Mouse (Mus musculus): ENCODE results near the gene Efcab9.
"Not testable (repeated sequence)": the region's sequence is repeated elsewhere in the genome, so short reads cannot be mapped to it uniquely, and the experiment has no call there.

Efcab9 gene

DNA sequence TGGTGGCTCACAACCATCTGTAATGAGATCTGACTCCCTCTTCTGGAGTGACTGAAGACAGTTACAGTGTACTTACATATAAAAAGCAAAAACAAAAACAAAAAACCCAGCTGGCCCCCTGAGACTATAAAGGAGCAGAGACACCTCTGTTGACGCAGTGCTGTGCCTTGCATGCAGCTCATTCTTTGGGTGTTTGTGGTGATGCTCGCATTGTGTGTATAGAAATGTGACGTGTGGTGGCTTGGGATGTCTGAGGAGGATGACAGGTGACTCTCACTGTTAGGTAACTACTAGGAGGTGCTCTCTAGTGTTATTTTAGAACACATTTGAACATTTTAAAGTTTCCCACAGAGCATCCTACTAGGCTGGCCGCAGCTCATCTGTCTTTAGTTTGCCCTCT is 3.8 kb upstream of the Efcab9 start:
- no peak for DNase-seq

DNA sequence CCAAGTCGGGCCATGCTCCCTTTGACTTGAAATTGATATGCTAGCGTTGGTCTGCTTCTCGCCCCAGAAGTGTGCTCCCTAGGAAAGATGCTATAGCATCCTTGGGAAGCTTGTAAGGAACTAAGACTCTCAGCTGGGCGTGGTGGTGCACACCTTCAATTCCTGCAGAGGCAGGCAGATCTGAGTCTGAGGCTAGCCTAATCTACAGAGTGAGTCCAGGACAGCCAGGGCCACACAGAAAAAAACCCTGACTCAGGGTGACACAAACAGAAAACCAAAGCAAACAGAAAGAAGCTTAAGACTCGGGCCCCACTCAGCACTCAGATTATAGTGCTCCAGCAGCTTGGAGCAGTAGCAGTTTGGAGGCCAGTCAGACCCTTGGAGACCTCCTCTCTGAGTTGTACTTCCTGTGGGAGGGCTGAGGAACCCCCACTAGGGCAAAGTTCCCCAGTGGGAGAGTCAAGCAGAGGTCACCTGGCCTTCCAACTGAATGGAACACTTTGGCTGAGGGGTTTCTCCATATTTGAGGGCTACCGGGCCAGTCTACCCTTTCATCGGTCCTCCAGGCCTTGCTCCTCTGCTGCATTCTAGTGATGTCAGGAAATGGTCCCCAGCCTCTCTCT is 2.7 kb upstream of the Efcab9 start:
- DNase-seq, result no peak

DNA sequence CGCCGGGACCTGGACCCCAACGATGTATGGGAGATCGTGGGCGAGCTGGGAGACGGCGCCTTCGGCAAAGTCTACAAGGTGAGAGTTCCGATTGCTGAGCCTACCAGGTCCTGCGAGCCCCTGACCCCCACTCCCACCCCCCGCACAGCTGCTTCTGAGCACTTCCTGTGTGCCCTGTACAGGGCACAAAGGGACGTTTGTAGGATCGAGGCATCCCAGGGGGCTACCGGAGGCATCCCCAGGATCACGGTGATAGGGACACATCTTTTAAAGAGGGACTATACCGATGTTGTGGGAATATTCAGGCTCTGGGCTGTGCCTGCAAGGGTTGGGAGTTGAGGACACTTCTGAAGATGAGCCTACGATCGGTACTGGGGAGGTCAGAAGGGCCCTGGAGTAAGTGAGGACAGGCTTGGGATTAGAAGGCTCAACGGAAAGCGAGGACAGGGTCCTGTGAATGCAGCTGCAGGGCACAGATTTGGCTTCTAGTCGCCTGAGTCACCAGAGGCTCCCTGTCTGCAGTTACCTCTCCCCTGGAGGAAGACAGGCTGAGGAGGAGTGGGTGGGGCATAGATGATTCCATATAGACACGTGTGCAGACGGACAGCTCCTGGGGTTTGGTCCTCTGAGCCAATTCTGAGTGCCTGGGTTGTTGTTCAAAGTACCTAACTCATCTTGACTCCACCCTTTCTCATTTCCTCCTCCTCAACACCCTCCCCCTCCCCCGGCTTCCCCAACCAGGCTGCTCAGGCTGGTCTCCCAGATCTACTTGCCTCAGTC is 1.8 kb upstream of the Efcab9 start:
- peak; percentile 45 for DNase-seq

DNA sequence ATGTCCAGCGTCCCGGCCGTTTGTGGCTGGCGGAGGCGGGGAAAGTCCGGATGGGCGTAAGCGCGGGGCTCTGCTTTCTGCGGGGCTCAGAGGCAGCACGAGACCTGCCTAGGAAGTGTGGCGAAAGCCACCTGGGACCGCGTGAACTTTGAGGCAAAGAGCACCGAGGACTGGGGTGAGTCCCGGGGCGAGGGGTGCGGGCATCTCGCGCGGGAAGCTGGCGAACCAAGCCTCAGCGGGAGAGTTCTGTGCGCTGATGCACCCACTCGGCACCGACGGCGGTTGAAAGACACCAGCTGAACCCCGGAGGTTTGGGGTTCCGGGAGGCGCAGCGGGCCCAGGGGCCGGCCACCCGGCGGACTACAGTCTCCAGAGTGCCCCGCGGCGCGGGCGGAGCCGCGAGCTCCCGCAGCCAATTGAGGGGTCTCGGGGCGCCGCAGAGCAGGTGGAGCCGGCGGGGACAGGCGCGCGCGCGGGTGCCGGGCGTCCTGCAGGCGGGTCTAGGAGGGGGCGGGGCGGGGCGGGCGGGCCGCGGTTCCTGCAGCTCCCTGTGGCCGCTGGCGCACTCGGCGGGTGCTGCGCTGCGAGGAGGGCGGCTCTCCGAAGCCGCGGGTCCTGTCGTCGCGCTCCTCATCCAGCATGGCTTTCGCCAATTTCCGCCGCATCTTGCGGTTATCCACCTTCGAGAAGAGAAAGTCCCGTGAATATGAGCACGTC is 1.0 kb upstream of the Efcab9 start, which contains the start of gene Stk10:
Stk10 (plus strand) TSS at position 541 of the 717 bp plus-strand sequence.
- peak; percentile 93 for DNase-seq

DNA sequence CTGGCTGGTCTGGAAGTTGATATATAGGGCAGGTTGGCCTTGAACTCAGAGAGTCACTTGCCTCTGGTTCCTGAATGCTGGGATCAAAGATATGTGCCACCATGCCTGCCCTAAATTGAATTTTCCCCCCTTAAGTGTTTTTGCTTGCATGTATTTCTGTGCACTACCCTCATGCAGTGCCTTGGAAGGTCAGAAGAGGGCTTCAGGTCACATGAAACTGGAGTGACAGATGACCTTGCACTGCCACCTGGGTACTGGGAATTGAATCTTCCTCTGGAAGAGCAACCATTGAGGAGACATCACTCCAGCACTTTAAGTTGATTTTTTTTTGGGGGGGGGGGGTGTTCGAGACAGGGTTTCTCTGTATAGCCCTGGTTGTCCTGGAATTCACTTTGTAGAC is 1.7 kb downstream of the Efcab9 start:
- no peak for DNase-seq

DNA sequence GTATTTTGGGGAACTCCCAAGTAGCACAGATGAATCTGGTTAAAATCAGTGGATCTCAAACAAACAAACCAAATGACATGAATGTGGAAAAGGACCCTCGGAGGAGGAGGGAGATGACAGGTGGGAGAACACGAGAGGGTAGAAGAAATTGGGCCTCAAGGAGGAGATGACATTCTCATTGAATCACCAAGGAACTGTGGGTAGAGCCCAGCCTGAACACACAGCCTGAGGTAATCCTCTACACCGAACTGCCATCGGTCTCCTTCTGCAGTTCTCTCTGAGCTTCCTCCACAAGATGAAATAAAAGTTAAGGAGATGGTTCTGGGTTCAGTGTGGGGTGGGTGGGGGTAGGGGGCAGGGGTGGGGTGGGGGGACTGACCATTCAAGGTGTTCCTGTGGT is 4.9 kb downstream of the Efcab9 start:
- DNase-seq, result no peak

DNA sequence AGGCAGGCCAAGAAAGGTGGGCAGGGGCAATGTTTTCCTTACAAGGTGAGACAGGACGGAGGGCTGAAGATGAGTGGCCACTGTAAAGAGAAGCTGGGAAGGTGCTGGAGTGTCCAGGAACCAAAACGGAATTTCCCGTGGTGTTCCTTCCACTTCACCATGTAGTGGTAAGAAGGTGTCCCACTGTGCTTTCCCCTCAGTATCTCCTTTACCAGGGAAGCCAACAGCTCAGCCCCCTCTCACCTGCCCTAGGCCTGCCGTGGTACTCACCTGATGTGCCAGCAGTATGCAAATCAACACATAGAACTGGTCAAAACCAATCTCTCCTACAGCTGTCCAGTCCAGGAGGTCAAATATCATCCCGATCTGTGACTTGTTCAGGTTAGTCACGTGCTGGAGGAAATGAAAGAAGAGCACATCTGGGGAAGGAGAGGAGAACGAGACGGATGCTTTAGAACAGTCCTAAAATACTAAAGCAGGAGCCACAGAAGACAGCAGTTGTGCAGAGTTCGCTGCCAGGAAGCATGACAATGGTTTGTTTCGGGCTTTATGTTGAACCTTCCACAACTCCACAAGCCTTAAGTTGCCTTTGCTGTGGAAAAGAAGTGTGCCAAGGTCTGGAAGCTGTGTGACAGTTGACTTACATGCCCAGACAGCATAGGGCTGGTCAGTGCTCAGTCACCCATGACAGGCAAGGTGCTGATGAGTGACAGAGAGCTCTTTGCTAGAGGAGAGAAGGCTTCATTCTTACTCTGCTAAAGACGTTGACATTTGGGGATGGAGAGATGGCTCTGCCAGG is 7.6 kb downstream of the Efcab9 start:
- no peak for DNase-seq

DNA sequence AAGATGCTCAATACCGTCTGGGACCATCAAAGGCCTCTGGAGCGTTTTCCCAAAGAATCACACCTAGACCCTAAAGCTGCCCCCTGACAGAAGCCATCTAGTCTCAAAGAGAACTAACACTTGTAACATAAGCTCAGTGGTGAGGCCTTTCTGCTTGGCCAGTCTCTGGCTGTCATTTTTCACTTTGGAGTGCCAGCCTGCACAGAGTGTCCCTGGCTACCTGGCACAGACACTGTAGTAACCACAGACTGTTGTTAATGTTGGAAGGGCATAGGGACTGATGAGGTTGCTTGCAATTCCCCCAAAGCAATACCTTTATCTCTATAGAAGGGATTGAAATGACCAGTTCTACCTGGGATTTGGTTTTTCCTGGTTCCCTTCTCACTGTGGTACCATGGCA is 10.6 kb downstream of the Efcab9 start:
- no peak for DNase-seq

DNA sequence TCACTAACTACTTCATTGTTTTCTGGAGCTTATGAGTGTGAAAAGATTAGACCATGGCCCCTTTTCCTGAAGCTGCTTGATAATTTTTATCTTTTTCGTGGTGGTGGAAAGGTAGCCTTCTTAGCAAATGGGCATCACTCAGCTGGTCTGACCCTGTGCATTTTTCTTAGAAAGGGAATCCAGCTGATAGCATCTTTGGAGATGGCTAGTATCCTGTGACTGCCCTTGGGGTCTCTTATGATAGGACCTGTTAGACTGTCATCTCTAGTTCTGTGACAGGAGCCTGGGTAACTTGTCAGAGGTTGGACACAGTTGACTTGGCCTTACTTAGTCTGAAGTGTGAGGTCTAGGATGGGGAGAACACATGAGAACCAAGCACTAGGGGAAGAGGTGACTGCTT is 12.5 kb downstream of the Efcab9 start:
- DNase-seq, result no peak

DNA sequence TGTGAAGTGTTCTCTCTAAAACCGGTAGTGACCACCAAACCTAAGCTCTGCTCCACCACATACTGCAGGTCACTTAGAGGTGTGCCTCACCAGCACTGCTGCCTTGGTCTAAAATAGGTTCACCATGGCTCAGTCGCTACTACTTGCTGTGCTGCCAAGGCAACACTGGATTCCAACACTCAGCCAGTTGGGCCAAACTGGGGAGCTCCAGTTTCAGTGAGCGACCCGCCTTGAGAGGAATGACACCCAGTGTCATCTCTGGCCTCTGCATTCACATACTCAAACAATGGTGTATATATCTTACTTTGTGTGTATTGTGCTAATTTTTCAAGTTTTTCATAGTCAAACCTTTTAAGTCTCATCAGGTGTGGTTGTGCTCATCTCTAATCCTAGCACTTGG is 13.1 kb downstream of the Efcab9 start:
- DNase-seq, result no peak

DNA sequence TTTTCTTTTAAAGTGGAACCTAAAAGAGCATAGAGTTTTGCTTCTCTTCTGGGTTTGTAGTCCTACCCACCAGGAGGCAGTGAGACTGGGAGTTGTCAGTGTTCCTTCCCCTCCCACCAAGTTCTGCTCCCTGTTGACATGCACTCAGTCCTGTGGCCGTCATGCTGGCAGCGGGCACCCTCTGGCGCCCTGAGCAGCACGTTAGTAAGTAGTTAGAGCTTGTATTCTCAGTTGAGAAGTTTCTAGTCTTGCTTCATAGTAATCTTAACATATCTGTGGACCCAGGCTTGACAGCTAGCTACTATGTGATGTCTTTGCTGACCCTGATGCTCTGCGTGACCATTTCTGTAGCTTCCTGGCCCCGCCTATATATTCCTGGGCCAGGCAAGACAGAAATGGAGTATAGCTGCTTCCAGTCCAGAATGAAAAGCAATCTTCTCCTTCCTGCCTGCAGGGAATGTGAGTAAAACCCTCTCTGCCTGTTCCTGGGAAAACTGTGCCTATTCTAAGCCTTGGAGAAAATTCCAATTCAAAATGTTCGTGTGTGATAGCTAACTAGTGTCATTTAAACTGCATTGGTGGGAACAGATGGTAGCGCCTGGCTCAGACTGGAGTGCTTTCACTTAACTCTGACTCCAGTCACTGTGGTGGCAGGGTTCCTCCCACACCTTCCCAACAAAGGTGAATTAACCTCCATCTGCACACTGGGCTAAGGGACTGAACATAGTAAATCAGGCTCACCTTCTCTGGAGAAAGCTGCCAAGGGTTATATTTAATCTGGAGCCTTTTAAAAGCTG is 14.8 kb downstream of the Efcab9 start:
- peak; percentile 53 for DNase-seq

DNA sequence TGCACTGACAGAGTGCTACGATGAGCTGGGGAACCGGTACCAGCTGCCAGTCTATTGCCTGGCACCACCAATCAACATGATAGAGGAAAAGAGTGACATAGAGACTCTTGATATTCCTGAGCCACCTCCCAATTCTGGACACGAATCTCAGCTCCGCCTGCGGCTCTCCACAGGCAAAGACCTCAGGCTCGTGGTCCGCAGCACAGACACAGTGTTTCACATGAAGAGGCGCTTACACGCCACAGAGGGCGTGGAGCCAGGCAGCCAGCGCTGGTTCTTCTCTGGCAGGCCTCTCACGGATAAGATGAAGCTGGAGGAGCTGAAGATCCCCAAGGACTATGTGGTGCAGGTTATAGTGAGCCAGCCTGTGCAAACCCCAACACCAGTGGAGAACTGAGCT is 15.8 kb downstream of the Efcab9 start:
- no peak for DNase-seq

DNA sequence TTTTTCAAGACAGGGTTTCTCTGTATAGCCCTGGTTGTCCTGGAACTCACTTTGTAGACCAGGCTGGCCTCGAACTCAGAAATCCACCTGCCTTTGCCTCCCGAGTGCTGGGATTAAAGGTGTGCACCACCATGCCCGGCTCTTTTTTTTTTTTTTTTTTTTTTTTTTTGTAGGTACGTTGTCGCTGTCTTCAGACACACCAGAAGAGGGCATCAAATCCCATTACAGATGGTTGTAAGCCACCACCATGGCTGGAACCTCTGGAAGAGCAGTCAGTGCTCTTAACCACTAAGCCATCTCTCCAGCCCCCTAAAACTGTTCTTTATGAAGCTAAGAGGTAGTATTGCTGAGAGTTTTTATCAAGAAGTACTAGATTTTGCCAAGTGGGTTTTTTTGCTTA is 17.0 kb downstream of the Efcab9 start:
- DNase-seq, result not testable (repeated sequence)

DNA sequence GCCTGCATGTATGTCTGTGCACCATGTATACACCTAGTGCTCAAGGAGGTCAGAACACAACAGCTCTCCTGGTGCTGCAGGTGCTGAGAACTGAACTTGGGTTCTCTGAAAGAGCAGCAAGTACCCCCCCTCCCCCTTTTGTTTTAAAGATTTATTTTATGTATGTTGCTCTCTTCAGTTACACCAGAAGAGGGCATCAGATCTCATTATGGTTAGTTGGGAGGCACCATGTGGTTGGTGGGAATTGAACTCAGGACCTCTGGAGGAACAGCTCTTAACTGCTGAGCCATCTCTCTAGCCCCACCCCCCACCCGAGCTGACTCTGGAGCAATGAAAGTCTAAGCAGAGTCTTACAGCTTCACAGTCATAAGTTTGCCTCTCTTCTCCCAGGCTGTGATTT is 21.0 kb downstream of the Efcab9 start:
- no peak for DNase-seq

DNA sequence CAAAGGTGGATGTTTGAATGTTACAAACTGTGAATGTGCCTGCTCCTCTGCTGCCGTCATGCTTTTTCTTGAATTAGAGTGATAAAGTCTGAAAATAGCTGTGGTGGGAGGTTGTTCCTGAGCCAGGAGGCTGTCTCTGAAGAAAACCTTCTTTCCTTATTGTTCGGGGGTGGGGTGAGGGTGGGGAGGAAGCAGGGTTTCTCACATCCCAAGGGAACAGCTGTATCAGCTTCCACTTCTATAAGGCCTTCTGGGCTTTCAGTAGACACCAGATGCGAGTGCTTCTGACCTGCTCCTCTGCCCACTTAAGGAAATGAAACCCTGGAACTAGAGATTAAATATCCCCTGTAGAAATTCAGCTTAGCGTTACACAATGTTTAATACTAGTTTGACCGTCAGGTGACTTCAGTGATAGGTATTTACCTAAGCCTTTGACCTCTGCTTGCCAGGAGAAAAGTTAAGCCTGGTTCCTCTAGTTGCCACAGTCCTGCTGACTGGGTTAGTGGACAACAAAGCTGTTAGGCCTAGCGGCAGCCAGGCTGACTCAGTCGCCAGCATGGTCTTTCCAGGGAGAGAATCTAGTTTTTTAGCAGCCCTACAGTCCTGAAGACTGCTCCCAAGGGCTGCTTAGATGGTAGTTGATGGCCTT is 26.7 kb downstream of the Efcab9 start:
- no peak for DNase-seq

DNA sequence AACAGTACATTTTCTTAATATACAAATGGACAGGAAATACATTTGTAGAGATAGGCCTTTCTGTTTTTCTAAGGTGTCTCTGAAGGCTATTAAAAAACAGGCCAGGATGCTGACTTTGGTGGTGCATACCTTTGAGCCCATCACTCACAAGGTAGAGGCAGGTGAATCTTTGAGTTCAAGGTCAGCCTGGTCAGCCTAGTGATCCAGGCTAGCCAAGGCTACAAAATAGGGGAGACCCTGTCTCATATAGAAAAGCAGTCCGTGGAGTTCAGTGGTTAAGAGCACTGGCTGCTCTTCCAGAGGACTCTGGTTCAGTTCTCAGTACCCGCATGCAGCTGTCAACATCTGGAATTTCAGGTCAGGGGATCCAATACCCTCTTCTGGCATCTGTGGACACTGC is 28.2 kb downstream of the Efcab9 start:
- no peak for DNase-seq

DNA sequence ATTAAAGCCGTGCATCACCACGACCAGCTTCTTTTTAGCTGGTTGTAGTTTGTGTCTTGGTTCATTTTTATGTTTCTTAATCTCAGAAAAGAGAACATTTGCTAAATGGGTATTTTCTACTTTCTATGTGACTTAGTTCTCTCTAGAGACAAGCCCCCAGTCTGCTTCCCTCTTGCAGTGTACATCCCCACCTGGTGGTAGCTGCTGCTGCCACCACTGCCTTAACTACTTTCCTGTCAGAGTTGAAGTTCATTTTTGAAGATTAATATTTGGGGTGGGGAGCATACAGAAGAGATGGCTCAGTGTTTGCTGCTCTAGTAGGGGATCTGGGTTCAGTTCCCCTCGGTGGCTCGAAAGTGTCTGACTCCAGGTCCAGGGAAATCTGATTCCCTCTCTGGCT is 31.9 kb downstream of the Efcab9 start:
- DNase-seq, result no peak

DNA sequence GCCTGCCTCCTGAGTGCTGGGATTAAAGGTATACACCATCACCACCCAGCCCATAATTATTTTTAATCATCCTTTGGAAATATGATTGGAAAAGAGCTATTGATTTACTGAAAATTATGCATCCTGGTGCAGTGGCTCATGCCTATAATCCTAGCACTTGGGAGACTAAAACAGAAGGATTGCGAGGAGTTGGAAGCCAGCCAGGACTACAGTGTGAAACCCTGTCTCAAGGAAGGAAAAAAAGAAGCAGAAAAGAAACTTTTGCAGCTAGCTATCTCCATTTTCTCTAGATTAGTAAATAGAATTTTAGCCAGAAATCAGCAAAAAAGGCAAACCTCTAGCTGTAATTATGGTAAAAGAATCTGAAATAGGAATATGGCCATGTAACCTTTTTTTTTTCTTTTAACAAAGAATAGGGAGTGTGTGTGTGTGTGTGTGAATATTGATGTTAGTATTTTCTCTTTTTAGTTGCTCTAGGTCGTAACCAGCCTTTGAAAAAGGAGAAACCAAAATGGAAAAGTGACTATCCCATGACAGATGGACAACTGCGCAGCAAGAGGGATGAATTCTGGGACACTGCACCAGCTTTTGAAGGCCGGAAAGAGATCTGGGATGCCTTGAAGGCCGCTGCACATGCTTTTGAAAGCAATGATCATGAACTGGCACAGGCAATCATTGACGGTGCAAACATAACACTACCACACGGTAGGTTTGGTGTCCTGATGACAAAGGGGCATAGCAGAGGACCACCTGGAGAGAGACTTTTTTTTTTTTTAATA is 32.9 kb downstream of the Efcab9 start:
- DNase-seq, result peak; percentile 36

DNA sequence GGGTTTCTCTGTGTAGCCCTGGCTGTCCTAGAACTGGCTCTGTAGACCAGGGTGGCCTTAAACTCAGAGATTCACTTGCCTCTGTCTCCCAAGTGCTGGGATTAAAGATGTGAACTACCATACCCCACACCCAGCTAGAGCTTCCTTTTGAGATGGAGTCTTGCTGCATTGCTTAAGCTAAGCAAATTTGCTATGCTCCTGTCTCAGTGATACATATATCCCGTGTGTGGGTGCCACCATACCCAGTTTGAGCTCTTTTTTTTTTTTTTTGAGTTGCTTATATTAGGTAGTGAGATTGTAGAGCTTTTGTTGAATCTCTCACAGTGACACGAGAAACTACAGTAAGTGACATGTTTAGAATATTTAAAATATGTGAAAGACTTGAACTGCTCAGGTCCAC is 36.6 kb downstream of the Efcab9 start:
- no peak for DNase-seq

DNA sequence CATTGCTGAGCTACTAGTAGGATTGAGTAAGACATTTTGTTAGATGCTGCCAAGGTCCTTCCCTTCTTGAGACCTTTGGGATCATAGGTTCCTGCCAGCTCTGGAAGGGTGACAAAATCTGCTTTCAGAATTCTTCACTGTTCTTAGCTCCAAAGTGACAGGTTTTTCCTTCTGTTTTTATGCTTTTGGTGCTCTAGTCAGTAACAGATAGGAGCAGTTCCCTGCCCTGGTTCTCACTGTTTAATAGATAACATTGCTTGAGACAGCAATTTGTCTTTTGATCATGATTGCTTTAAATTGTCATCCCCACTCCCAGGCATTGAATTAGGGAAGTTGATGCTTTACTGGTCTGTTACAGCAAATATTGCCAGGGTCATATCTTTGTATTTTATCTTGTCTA is 38.6 kb downstream of the Efcab9 start:
- DNase-seq, result no peak

DNA sequence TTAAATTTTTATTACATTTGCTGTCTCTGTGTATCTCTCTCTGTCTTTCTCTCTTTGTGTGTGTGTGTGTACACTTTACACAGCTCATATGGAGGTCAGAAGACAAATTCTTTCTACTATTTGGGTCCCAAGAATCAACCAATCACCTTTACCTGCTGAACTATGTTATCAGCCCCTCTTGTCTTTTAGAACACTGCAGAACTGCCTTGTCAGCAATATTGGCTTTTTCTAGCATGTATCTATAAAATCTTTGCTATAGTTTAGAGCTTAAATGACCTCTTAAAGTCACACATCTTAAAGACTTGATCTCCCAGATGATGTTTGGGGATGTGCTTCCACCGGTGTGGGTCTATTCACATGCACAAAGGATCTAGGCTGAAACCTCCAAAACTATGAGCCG is 40.8 kb downstream of the Efcab9 start:
- no peak for DNase-seq

Measured in right cerebral cortex, postnatal 25 days (tissue).